ENCODE assay signal across 34 mouse cellular contexts in the genomic region with DNA sequence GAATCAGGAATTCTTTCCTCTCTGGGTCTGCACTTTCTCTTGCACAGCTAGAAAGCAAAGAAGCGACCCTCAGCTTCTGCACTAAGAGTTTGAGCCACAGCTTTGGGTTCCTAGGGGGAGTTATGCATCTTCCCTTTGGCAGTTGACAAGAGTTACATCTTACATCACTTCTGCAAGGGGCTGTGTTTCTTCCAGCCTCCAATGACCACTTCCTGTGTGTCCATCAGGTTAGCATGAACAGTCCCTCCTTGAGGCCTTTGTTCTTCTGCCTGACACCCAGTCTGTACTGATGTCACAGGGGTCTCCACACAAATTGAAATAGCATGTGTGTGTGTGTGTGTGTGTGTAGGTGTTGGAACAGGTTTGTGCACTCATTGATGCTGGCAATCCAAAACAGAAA. TPM values are rescaled to one million over a fixed set of nuclear protein-coding genes. Genes with fewer than 3 reads are reported as not detected.
"Had no signal": no experiment of that assay in that cellular context is flagged by ENCODE, and none has a peak within 500 bp of the region (broad histone marks: within the 10 kb centered on the region; RNA-seq: fewer than 3 reads in every experiment).

No protein-coding gene starts in this region.

- ATAC-seq: hindbrain, postnatal 0 days; intestine, embryonic 16.5 days had no signal

- H3K36me3 ChIP-seq: heart, embryonic 15.5 days; hindbrain, embryonic 13.5 days; hindbrain, embryonic 15.5 days; kidney, embryonic 15.5 days; limb, embryonic 13.5 days; limb, embryonic 15.5 days; liver, embryonic 13.5 days had no signal

- DNase-seq: gastrocnemius, adult 2 months; gastrocnemius, postnatal 10 days; gastrocnemius, postnatal 25 days; heart, adult 2 months; heart, postnatal 14 days; heart, postnatal 36 days; kidney, adult 11 months; kidney, adult 2 months; kidney, adult 9 months; kidney, postnatal 14 days; kidney, postnatal 36 days; layer of hippocampus, adult 9-11 months; layer of hippocampus, postnatal 36 days; left cerebral cortex, postnatal 4 days; liver, embryonic 13.5 days had no signal

- H3K27ac ChIP-seq: gastrocnemius, adult 2 months; heart, adult 2 months; heart, embryonic 13.5 days; heart, embryonic 15.5 days; hindbrain, embryonic 13.5 days; hindbrain, embryonic 15.5 days; hindbrain, postnatal 0 days; kidney, embryonic 15.5 days; kidney, postnatal 0 days; limb, embryonic 13.5 days; limb, embryonic 15.5 days; liver, embryonic 13.5 days had no signal

- H3K27me3 ChIP-seq: heart, embryonic 13.5 days; heart, embryonic 15.5 days; hindbrain, embryonic 15.5 days; kidney, embryonic 15.5 days; limb, embryonic 13.5 days; limb, embryonic 15.5 days had no signal

- H3K4me3 ChIP-seq: gastrocnemius, adult 2 months; heart, adult 2 months; heart, embryonic 13.5 days; heart, embryonic 15.5 days; hindbrain, embryonic 13.5 days; hindbrain, embryonic 15.5 days; kidney, embryonic 15.5 days; limb, embryonic 13.5 days; limb, embryonic 15.5 days; liver, embryonic 13.5 days had no signal

- H3K9me3 ChIP-seq: heart, embryonic 13.5 days; heart, embryonic 15.5 days; hindbrain, embryonic 13.5 days; hindbrain, embryonic 15.5 days; kidney, embryonic 15.5 days; limb, embryonic 13.5 days; limb, embryonic 15.5 days; liver, embryonic 13.5 days had no signal

RNA-seq across cellular contexts. Expression of gene Gm7879, which starts 40.3 kb away (rescaled TPM):
- total RNA-seq: hindbrain, postnatal 0 days had no signal
- polyA plus RNA-seq: heart, embryonic 11.5 days; heart, postnatal 0 days; hindbrain, embryonic 15.5 days; intestine, embryonic 14.5 days; intestine, embryonic 16.5 days; kidney, postnatal 0 days; liver, adult 2 months had no signal

RNA-seq across cellular contexts. Expression of gene Bst1, which starts 54.0 kb away (rescaled TPM):
- total RNA-seq: hindbrain, postnatal 0 days; layer of hippocampus, postnatal 36 days; left cerebral cortex, adult 18-20 months; left cerebral cortex, adult 8-10 months; left cerebral cortex, postnatal 10 days; left cerebral cortex, postnatal 4 days had no signal
- polyA plus RNA-seq: hindbrain, embryonic 11.5 days; hindbrain, embryonic 13.5 days; limb, embryonic 11.5 days had no signal
